9 mouse cellular contexts compared by ENCODE assay signal in genomic region chr11:103067457-103068001, GRCm38 (mm10). TPM values are rescaled to one million over a fixed set of nuclear protein-coding genes. Genes with fewer than 3 reads are reported as not detected.
A peak's percentile ranks its signal among the peaks of the same experiment; 100 is the strongest.
DNase-seq lines count a peak whose midpoint lies in the region; ATAC-seq lines count a peak whose summit lies in the region.
"Had no signal": no experiment of that assay in that cellular context is flagged by ENCODE, and none has a peak within 500 bp of the region (broad histone marks: within the 10 kb centered on the region; RNA-seq: fewer than 3 reads in every experiment).

No protein-coding gene starts in this region.

- peak; percentile 30 for DNase-seq in kidney, adult 11 months
- DNase-seq in R1 (ENCODE audit: low read depth, low spot score): peak; percentile 79
- peak; percentile 79 for DNase-seq in lung, postnatal 25 days (ENCODE audit: low spot score)
- no peak for DNase-seq in forebrain, embryonic 11.5 days (ENCODE audit: low spot score)
- no peak for DNase-seq in urinary bladder, postnatal 25 days (ENCODE audit: low spot score)
- no peak for DNase-seq in frontal cortex, postnatal 10 days (ENCODE audit: low spot score in 2 of 2)

- H3K36me3 ChIP-seq in kidney, embryonic 14.5 days (ENCODE audit: control insufficient read depth, insufficient read depth, low read length): peaks cover 78% of the 10 kb centered on the region
- H3K36me3 ChIP-seq in heart, embryonic 15.5 days: peaks cover 72% of the 10 kb centered on the region
- peaks cover 14% of the 10 kb centered on the region for H3K36me3 ChIP-seq in forebrain, embryonic 11.5 days (ENCODE audit: control insufficient read depth, insufficient read depth, low read length)

- no peak overlapping the region; the same call in 1 of the 2 replicates for H3K9ac ChIP-seq in kidney, embryonic 14.5 days (ENCODE audit: low read depth, low read length)
- H3K9ac ChIP-seq in heart, embryonic 15.5 days: no peak overlapping the region
- no peak overlapping the region for H3K9ac ChIP-seq in forebrain, embryonic 11.5 days (ENCODE audit: low read length)
- H3K9ac ChIP-seq: midbrain, embryonic 12.5 days had no signal

- H3K9me3 ChIP-seq in kidney, embryonic 14.5 days (ENCODE audit: control insufficient read depth, low read length): no peaks in the 10 kb centered on the region
- H3K9me3 ChIP-seq in heart, embryonic 15.5 days (replicated peaks): no peaks in the 10 kb centered on the region
- H3K9me3 ChIP-seq in forebrain, embryonic 11.5 days (ENCODE audit: control insufficient read depth, low read length): no peaks in the 10 kb centered on the region
- H3K9me3 ChIP-seq: midbrain, embryonic 12.5 days had no signal

- H3K4me2 ChIP-seq in kidney, embryonic 14.5 days (replicated peaks; ENCODE audit: low read depth, low read length): no peak overlapping the region
- H3K4me2 ChIP-seq in heart, embryonic 15.5 days: no peak overlapping the region
- H3K4me2 ChIP-seq in forebrain, embryonic 11.5 days (ENCODE audit: low read depth, low read length, severe bottlenecking): no peak overlapping the region
- H3K4me2 ChIP-seq: midbrain, embryonic 12.5 days had no signal

- H3K27me3 ChIP-seq in kidney, embryonic 14.5 days (ENCODE audit: control insufficient read depth, insufficient read depth, low read length): no peaks in the 10 kb centered on the region
- no peaks in the 10 kb centered on the region for H3K27me3 ChIP-seq in heart, embryonic 15.5 days
- H3K27me3 ChIP-seq in forebrain, embryonic 11.5 days (ENCODE audit: control insufficient read depth, insufficient read depth, low read length): no peaks in the 10 kb centered on the region
- H3K27me3 ChIP-seq: midbrain, embryonic 12.5 days had no signal

- ATAC-seq in kidney, embryonic 14.5 days (ENCODE audit: low FRiP score, low TSS enrichment): no peak
- ATAC-seq in heart, embryonic 15.5 days (replicated peaks; ENCODE audit: insufficient number of reproducible peaks, insufficient read depth, low FRiP score, low read depth): peak; percentile 59; the same call in 1 of the 2 replicates
- ATAC-seq in forebrain, embryonic 11.5 days (replicated peaks; ENCODE audit: low FRiP score): no peak

- H3K4me1 ChIP-seq in kidney, embryonic 14.5 days (ENCODE audit: control insufficient read depth, insufficient read depth, low read length): no peaks in the 10 kb centered on the region
- H3K4me1 ChIP-seq in heart, embryonic 15.5 days (replicated peaks): peaks cover 18% of the 10 kb centered on the region
- no peaks in the 10 kb centered on the region for H3K4me1 ChIP-seq in forebrain, embryonic 11.5 days (replicated peaks; ENCODE audit: control insufficient read depth, insufficient read depth, low read length)
- H3K4me1 ChIP-seq: midbrain, embryonic 12.5 days had no signal

- no peak overlapping the region for H3K27ac ChIP-seq in kidney, embryonic 14.5 days (ENCODE audit: low read depth, low read length)
- peak overlapping the region; percentile 67 for H3K27ac ChIP-seq in heart, embryonic 15.5 days
- H3K27ac ChIP-seq in forebrain, embryonic 11.5 days (ENCODE audit: low read depth, low read length): no peak overlapping the region
- H3K27ac ChIP-seq: midbrain, embryonic 12.5 days had no signal

- H3K4me3 ChIP-seq in kidney, embryonic 14.5 days (ENCODE audit: low read length): no peak overlapping the region
- no peak overlapping the region for H3K4me3 ChIP-seq in heart, embryonic 15.5 days
- H3K4me3 ChIP-seq in forebrain, embryonic 11.5 days (ENCODE audit: low read depth, low read length): no peak overlapping the region
- H3K4me3 ChIP-seq: midbrain, embryonic 12.5 days had no signal

- WGBS in kidney, embryonic 14.5 days: 73% methylated on average over 8 of the region's 8 CpGs
- WGBS in heart, embryonic 15.5 days: 54% methylated on average over 8 of the region's 8 CpGs
- 89% methylated on average over 8 of the region's 8 CpGs for WGBS in forebrain, embryonic 11.5 days

RNA-seq across cellular contexts. Expression of gene Plcd3, which starts 33.9 kb away (rescaled TPM):
- 3.2 and 4.4 TPM in 2 replicates for polyA plus RNA-seq in kidney, embryonic 14.5 days (2014; fragmentation: Nextera tagmentation; extraction: Ambion mirVana)
- 11.0 and 11.8 TPM in 2 replicates for polyA plus RNA-seq in heart, embryonic 15.5 days (2015; fragmentation: Nextera tagmentation; extraction: Ambion mirVana)
- polyA plus RNA-seq in forebrain, embryonic 11.5 days (2014; fragmentation: Nextera tagmentation; extraction: Ambion mirVana): 0.69 and 0.86 TPM in 2 replicates

RNA-seq across cellular contexts. Expression of gene Acbd4, which starts 34.0 kb away (rescaled TPM):
- 15.8 and 16.9 TPM in 2 replicates for polyA plus RNA-seq in kidney, embryonic 14.5 days (2014; fragmentation: Nextera tagmentation; extraction: Ambion mirVana)
- 18.5 and 23.7 TPM in 2 replicates for polyA plus RNA-seq in heart, embryonic 15.5 days (2015; fragmentation: Nextera tagmentation; extraction: Ambion mirVana)
- 7.8 and 8.1 TPM in 2 replicates for polyA plus RNA-seq in forebrain, embryonic 11.5 days (2014; fragmentation: Nextera tagmentation; extraction: Ambion mirVana)

RNA-seq across cellular contexts. Expression of gene Dcakd, which starts 39.4 kb away (rescaled TPM):
- 225 and 229 TPM in 2 replicates for polyA plus RNA-seq in kidney, embryonic 14.5 days (2014; fragmentation: Nextera tagmentation; extraction: Ambion mirVana)
- polyA plus RNA-seq in heart, embryonic 15.5 days (2015; fragmentation: Nextera tagmentation; extraction: Ambion mirVana): 64.8 and 89.4 TPM in 2 replicates
- 276 and 295 TPM in 2 replicates for polyA plus RNA-seq in forebrain, embryonic 11.5 days (2014; fragmentation: Nextera tagmentation; extraction: Ambion mirVana)

RNA-seq across cellular contexts. Expression of gene Nmt1, which starts 39.5 kb away (rescaled TPM):
- 54.7 and 63.6 TPM in 2 replicates for polyA plus RNA-seq in kidney, embryonic 14.5 days (2014; fragmentation: Nextera tagmentation; extraction: Ambion mirVana)
- 39.1 and 47.8 TPM in 2 replicates for polyA plus RNA-seq in heart, embryonic 15.5 days (2015; fragmentation: Nextera tagmentation; extraction: Ambion mirVana)
- polyA plus RNA-seq in forebrain, embryonic 11.5 days (2014; fragmentation: Nextera tagmentation; extraction: Ambion mirVana): 53.8 and 58.6 TPM in 2 replicates

RNA-seq across cellular contexts. Expression of gene Hexim1, which starts 48.5 kb away (rescaled TPM):
- 7.1 and 8.9 TPM in 2 replicates for polyA plus RNA-seq in kidney, embryonic 14.5 days (2014; fragmentation: Nextera tagmentation; extraction: Ambion mirVana)
- polyA plus RNA-seq in heart, embryonic 15.5 days (2015; fragmentation: Nextera tagmentation; extraction: Ambion mirVana): 2.6 and 3.0 TPM in 2 replicates
- 3.9 and 4.6 TPM in 2 replicates for polyA plus RNA-seq in forebrain, embryonic 11.5 days (2014; fragmentation: Nextera tagmentation; extraction: Ambion mirVana)

Comparison
In these comparisons a context has a peak if more than half of its experiments do, and no peak if none do; other contexts are left out.
1. DNase-seq: peak in kidney, adult 11 months (single experiment), R1 (single experiment) and lung, postnatal 25 days (single experiment); none in forebrain, embryonic 11.5 days (single experiment), urinary bladder, postnatal 25 days (single experiment) and frontal cortex, postnatal 10 days (0 of 2).